Mouse (Mus musculus): ENCODE results near the gene Lrwd1.

GRCm38 (mm10) chr5:136075076-136075475 is 60.8 kb downstream of the Lrwd1 start:
- TF ChIP-seq POLR2A (IDR thresholded peaks at IDR 0.05; ENCODE audit: insufficient read depth, low read depth, low read length), result no peak
- TF ChIP-seq CTCF (IDR thresholded peaks at IDR 0.05; ENCODE audit: insufficient read depth, low read depth, low read length), result no peak
